Mouse (Mus musculus): ENCODE results near the gene Pycard. TPM values are rescaled to one million over a fixed set of nuclear protein-coding genes. Genes with fewer than 3 reads are reported as not detected.
A peak's percentile ranks its signal among the peaks of the same experiment; 100 is the strongest.
"Not testable (repeated sequence)": the region's sequence is repeated elsewhere in the genome, so short reads cannot be mapped to it uniquely, and the experiment has no call there.

The Pycard gene
- total RNA-seq, 1 experiment from 2014 or later: 16.9 TPM

GRCm38 (mm10) chr7:127967004-127967921 is 26.4 kb downstream of the Pycard start, which contains the start of gene Fus:
Fus (plus strand) TSS chr7:127967457.
- peak; percentile 91 to 96 for ATAC-seq (replicated peaks in 1 of 2; ENCODE audit: insufficient read depth in 1 of 2, low FRiP score in 2 of 2, low TSS enrichment in 1 of 2, low read depth in 1 of 2, poor library complexity in 2 of 2, severe bottlenecking in 2 of 2)

- ATAC-seq (replicated peaks in 1 of 2; ENCODE audit: insufficient read depth in 1 of 2, low FRiP score in 2 of 2, low TSS enrichment in 1 of 2, low read depth in 1 of 2, poor library complexity in 2 of 2, severe bottlenecking in 2 of 2): no peak
Measured at GRCm38 (mm10) chr7:127966371-127966918, 27.2 kb downstream of the Pycard start.

GRCm38 (mm10) chr7:127959364-127959763 is 34.3 kb downstream of the Pycard start:
- no peak for ATAC-seq (replicated peaks in 1 of 2; ENCODE audit: insufficient read depth in 1 of 2, low FRiP score in 2 of 2, low TSS enrichment in 1 of 2, low read depth in 1 of 2, poor library complexity in 2 of 2, severe bottlenecking in 2 of 2)

GRCm38 (mm10) chr7:127952864-127953581 is 40.6 kb downstream of the Pycard start:
- ATAC-seq (replicated peaks in 1 of 2; ENCODE audit: insufficient read depth in 1 of 2, low FRiP score in 2 of 2, low TSS enrichment in 1 of 2, low read depth in 1 of 2, poor library complexity in 2 of 2, severe bottlenecking in 2 of 2): peak; percentile 95 to 96

GRCm38 (mm10) chr7:127946470-127947023 is 47.1 kb downstream of the Pycard start, which contains the start of gene Prss36:
Prss36 (minus strand) TSS chr7:127946725.
- no peak for ATAC-seq (replicated peaks in 1 of 2; ENCODE audit: insufficient read depth in 1 of 2, low FRiP score in 2 of 2, low TSS enrichment in 1 of 2, low read depth in 1 of 2, poor library complexity in 2 of 2, severe bottlenecking in 2 of 2)

GRCm38 (mm10) chr7:127944614-127945013 is 49.1 kb downstream of the Pycard start:
- ATAC-seq (replicated peaks in 1 of 2; ENCODE audit: insufficient read depth in 1 of 2, low FRiP score in 2 of 2, low TSS enrichment in 1 of 2, low read depth in 1 of 2, poor library complexity in 2 of 2, severe bottlenecking in 2 of 2): no peak

- ATAC-seq (replicated peaks in 1 of 2; ENCODE audit: insufficient read depth in 1 of 2, low FRiP score in 2 of 2, low TSS enrichment in 1 of 2, low read depth in 1 of 2, poor library complexity in 2 of 2, severe bottlenecking in 2 of 2): not testable (repeated sequence)
Measured at GRCm38 (mm10) chr7:127942097-127942496, 51.6 kb downstream of the Pycard start.

Other genes with a start within 250 kb of the Pycard start
- 15.1 and 18.5 TPM in 2 replicates for gene Fbxl19, start 249.3 kb downstream of the Pycard start, total RNA-seq (2017)
- 25.3 and 34.4 TPM in 2 replicates for gene Orai3, start 224.1 kb downstream of the Pycard start, total RNA-seq (2017)
- 12.4 and 15.2 TPM in 2 replicates for gene Setd1a, start 217.2 kb downstream of the Pycard start, total RNA-seq (2017)
- not detected in 2 replicates for gene Gm49388, start 208.3 kb downstream of the Pycard start, total RNA-seq (2017)
- gene Hsd3b7, start 193.3 kb downstream of the Pycard start, total RNA-seq (2017): 30.2 and 35.6 TPM in 2 replicates
- 47.1 and 82.4 TPM in 2 replicates for gene Stx4a, start 169.6 kb downstream of the Pycard start, total RNA-seq (2017)
- 0.40 and 1.6 TPM in 2 replicates for gene Stx1b, start 169.3 kb downstream of the Pycard start, total RNA-seq (2017)
- 44.5 and 50.2 TPM in 2 replicates for gene Zfp646, start 117.6 kb downstream of the Pycard start, total RNA-seq (2017)
- 5.4 and 7.0 TPM in 2 replicates for gene Zfp668, start 117.0 kb downstream of the Pycard start, total RNA-seq (2017)
- 0.94 TPM in 1 of 2 replicates, not detected in the other for gene Prss53, start 102.9 kb downstream of the Pycard start, total RNA-seq (2017)
- gene Gm21974, start 98.4 kb downstream of the Pycard start, total RNA-seq (2017): not detected in 2 replicates
- 31.1 and 40.5 TPM in 2 replicates for gene Vkorc1, start 98.2 kb downstream of the Pycard start, total RNA-seq (2017)
- 37.4 and 44.7 TPM in 2 replicates for gene Bckdk, start 89.8 kb downstream of the Pycard start, total RNA-seq (2017)
- 42.5 and 48.2 TPM in 2 replicates for gene Kat8, start 81.4 kb downstream of the Pycard start, total RNA-seq (2017)
- gene Prss8, start 63.8 kb downstream of the Pycard start, total RNA-seq (2017): not detected in 2 replicates
- 1.2 and 2.3 TPM in 2 replicates for gene Prss36, start 47.1 kb downstream of the Pycard start, total RNA-seq (2017)
- 98.3 and 114 TPM in 2 replicates for gene Fus, start 26.4 kb downstream of the Pycard start, total RNA-seq (2017)
- not detected in 2 replicates for gene Trim72, start 10.1 kb upstream of the Pycard start, total RNA-seq (2017)
- 29.7 and 53.4 TPM in 2 replicates for gene Itgam, start 68.8 kb upstream of the Pycard start, total RNA-seq (2017)
- gene Gm49368, start 68.8 kb upstream of the Pycard start, total RNA-seq (2017): 0.56 TPM in 1 of 2 replicates, not detected in the other
- gene Itgax, start 135.7 kb upstream of the Pycard start, total RNA-seq (2017): 1.3 and 2.4 TPM in 2 replicates
- gene Itgad, start 160.5 kb upstream of the Pycard start, total RNA-seq (2017): 0.63 and 0.69 TPM in 2 replicates
- gene Cox6a2, start 212.5 kb upstream of the Pycard start, total RNA-seq (2017): 4.1 and 4.7 TPM in 2 replicates
- 9.8 and 13.0 TPM in 2 replicates for gene Armc5, start 243.5 kb upstream of the Pycard start, total RNA-seq (2017)
- 6.1 and 9.9 TPM in 2 replicates for gene 9130023H24Rik, start 244.2 kb upstream of the Pycard start, total RNA-seq (2017)

Measured in hematopoietic stem cell, adult 5-6 weeks (primary cell).